Mouse (Mus musculus) cortical plate, adult 2 months (tissue): Measurements from ENCODE around the gene Tmem203. TPM values are rescaled to one million over a fixed set of nuclear protein-coding genes. Genes with fewer than 3 reads are reported as not detected.

Experiments
- H3K27ac ChIP-seq: fragments of 200-500 bp; 2 replicates; pipeline ENCODE4 v1.5.1; 2012; ENCODE audit warnings: low read length, control low read depth, inconsistent platforms; ENCODE audit not compliant: insufficient read depth
- H3K4me1 ChIP-seq: fragments of 200-500 bp; 2 replicates; pipeline ENCODE4 v1.6.1; 2011; ENCODE audit warnings: low read length; ENCODE audit not compliant: control insufficient read depth, insufficient read depth
- H3K4me3 ChIP-seq: fragments of 200-500 bp; 2 replicates; pipeline ENCODE4 v1.5.1; 2011; ENCODE audit warnings: mild to moderate bottlenecking, low read length, control low read depth; ENCODE audit not compliant: insufficient read depth
- CTCF ChIP-seq: fragments of 200-500 bp; IDR thresholded peaks from 2 replicates; pipeline ENCODE4 v1.5.1; 2011; ENCODE audit warnings: mild to moderate bottlenecking, control low read depth, low read length; ENCODE audit not compliant: insufficient read depth; ENCODE audit errors: extremely low read depth
- POLR2A ChIP-seq: fragments of 200-500 bp; IDR thresholded peaks from 2 replicates; pipeline ENCODE4 v1.6.1; 2011; ENCODE audit warnings: mild to moderate bottlenecking, low read length, control low read depth; ENCODE audit not compliant: insufficient read depth; ENCODE audit errors: extremely low read depth
- polyA plus RNA-seq: library from polyadenylated mRNA; depleted of rRNA; stranded (reverse); fragments of >200 nt; gene quantifications from 2 replicates; pipeline ENCODE4 v1.2.3, GENCODE M21; 2012; rRNA removed

The Tmem203 gene
- 33.8 and 36.0 TPM in 2 replicates for polyA plus RNA-seq

GRCm38 (mm10) chr2:25255284-25255779, at the start of gene Tmem203:
Tmem203 (plus strand) TSS chr2:25255439.
- peak within 1 kb of the TSS; percentile 90 for H3K4me3 ChIP-seq
- H3K4me1 ChIP-seq = peaks cover 6% of the 10 kb centered on the region; the same call in 1 of the 2 replicates
- TF ChIP-seq POLR2A (peak; percentile 69), CTCF (no peak)
- peak within 1 kb of the TSS; percentile 61 for H3K27ac ChIP-seq

- TF ChIP-seq CTCF (no peak), POLR2A (no peak)
- H3K27ac ChIP-seq = no peak overlapping the region
- peaks cover 8% of the 10 kb centered on the region; the same call in 1 of the 2 replicates for H3K4me1 ChIP-seq
- H3K4me3 ChIP-seq = no peak overlapping the region
These were observed 47.6 kb upstream of the Tmem203 start for GRCm38 (mm10) chr2:25207593-25207992.

GRCm38 (mm10) chr2:25210686-25211085, 44.6 kb upstream of the Tmem203 start:
- peak overlapping the region; percentile 99 for H3K4me3 ChIP-seq
- H3K4me1 ChIP-seq = peaks cover 8% of the 10 kb centered on the region; the same call in 1 of the 2 replicates
- no peak for TF ChIP-seq CTCF
- TF ChIP-seq POLR2A = peak; percentile 17; the same call in 1 of the 2 replicates
- H3K27ac ChIP-seq = peak overlapping the region; percentile 75

GRCm38 (mm10) chr2:25211121-25211670, 44.0 kb upstream of the Tmem203 start, which contains the start of gene Nelfb:
Nelfb (minus strand) TSS chr2:25211489.
- H3K4me3 ChIP-seq = peak within 1 kb of the TSS; percentile 99
- TF ChIP-seq POLR2A (peak; percentile 60; the same call in 1 of the 2 replicates), CTCF (no peak)
- H3K27ac ChIP-seq = peak within 1 kb of the TSS; percentile 75
- H3K4me1 ChIP-seq = peaks cover 8% of the 10 kb centered on the region; the same call in 1 of the 2 replicates

GRCm38 (mm10) chr2:25213266-25213865, 41.9 kb upstream of the Tmem203 start:
- Histone ChIP-seq H3K4me3 (no peak overlapping the region), H3K27ac (no peak overlapping the region), H3K4me1 (peaks cover 8% of the 10 kb centered on the region; the same call in 1 of the 2 replicates)
- TF ChIP-seq CTCF (no peak), POLR2A (no peak)

- Histone ChIP-seq H3K27ac (no peak within 1 kb of the TSS), H3K4me1 (peaks cover 5% of the 10 kb centered on the region; the same call in 1 of the 2 replicates), H3K4me3 (no peak within 1 kb of the TSS)
- no peak for TF ChIP-seq POLR2A
These were observed 40.8 kb upstream of the Tmem203 start, which contains the start of gene Stpg3 for GRCm38 (mm10) chr2:25214444-25214843. Stpg3 (minus strand) TSS chr2:25214637.

GRCm38 (mm10) chr2:25217666-25218065, 37.6 kb upstream of the Tmem203 start:
- Histone ChIP-seq H3K27ac (no peak overlapping the region), H3K4me1 (no peaks in the 10 kb centered on the region), H3K4me3 (no peak overlapping the region)
- TF ChIP-seq CTCF (no peak), POLR2A (no peak)

- TF ChIP-seq CTCF (no peak), POLR2A (no peak)
- H3K4me1 ChIP-seq = 0 out of 2 replicates have a peak, but pooled peaks cover 1% of the 10 kb centered on the region
- H3K27ac ChIP-seq = no peak within 1 kb of the TSS
- no peak within 1 kb of the TSS for H3K4me3 ChIP-seq
These were observed 36.8 kb upstream of the Tmem203 start, which contains the start of gene Fam166a for GRCm38 (mm10) chr2:25218445-25218844. Fam166a (plus strand) TSS chr2:25218745.

GRCm38 (mm10) chr2:25221331-25221772, 33.9 kb upstream of the Tmem203 start:
- TF ChIP-seq CTCF = no peak
- no peak; the same call in 1 of the 2 replicates for TF ChIP-seq POLR2A
- Histone ChIP-seq H3K4me3 (no peak overlapping the region), H3K27ac (no peak overlapping the region), H3K4me1 (peaks cover 4% of the 10 kb centered on the region; the same call in 1 of the 2 replicates)
